Mouse (Mus musculus) layer of hippocampus, adult 9-11 months (tissue): ENCODE measurements around the gene Zfand6.

Experiments used
- DNase-seq: peaks from one replicate; pipeline ENCODE4 v3.0.0; 2022

Gene Zfand6

DNA sequence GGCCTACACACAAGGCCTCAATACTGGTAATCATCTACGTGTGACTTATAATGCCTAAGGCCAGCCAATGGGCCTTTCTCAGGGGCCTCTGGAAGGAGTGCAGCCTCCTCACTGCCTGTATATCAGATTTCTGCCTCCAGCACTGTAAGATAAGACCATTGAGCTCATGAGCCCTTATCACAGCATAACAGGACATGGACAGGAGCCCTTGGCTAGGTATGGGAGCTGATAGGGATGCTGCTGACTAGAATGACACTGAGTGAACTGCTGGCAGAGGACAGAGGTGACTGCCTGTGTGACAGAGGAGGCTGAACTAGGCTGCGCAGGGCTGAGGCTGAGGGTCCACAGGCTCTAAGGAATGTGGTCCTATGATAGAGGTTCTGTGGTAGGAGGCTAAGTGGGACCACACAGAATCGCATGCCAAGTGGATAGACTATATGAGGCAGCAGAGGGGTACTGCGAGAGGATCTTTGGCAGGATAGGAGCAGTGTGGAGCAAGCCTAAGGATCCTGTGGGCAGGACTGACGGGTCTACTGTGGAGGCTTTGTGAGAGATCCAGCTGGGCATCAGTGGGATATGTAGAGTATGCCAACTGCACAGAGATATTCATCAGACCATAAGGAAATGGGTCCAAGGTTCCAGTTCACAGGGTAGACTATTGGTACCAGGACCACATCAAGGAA lies 102.5 kb downstream of the Zfand6 start:
- DNase-seq, result no peak

DNA sequence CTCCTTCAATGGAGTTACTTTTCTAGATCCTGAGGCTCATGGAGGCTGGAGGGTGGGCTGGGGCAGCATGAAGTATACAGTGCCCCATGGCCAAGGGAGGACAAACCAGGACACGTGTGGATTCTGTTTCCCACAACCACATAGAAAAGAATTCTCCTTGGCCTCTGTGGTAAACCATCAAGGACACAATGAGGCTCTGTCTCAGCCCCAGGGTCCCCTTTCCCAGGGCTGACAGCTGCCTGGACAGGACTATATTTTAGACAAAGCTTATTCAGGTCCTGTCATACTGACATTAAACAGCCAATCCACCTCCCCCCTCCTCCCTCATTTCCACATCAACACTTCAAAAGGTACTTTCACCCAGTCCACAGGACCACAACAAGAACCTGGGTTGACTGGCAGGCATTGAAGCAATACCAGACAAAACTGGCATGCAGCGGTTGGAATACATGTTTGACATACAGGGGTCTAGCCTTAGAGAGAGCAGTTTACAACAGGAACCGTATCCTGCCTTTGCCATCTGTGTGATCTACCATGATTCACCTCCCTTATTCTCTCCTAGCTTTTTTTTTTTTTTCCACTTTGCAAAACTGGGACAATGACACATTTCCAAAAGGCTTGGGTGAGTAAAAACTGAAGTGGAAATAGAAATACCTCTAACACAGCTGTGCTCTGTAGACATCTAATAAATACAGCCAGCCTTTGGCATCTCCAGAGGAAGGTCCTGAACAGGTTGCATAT lies 103.2 kb downstream of the Zfand6 start:
- no peak for DNase-seq

DNA sequence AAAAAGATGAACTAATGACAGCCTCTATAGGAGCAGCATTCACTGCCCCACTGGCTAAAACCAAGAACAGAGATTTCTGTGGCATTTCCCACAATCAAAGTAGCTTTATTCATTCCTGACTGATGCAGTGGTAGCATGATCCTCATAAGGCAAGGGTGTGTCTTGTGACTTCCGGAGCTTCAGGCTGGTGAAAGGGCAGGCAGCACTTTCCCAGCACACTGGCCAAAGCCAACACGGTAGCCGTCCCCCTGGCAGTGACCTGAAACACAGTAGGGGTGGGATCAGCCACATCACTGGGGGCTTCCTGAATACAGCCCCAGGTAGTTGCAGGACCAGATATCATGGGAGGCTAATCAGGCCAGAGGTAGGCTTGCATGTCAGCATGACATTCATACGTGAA lies 104.7 kb downstream of the Zfand6 start:
- DNase-seq, result no peak

DNA sequence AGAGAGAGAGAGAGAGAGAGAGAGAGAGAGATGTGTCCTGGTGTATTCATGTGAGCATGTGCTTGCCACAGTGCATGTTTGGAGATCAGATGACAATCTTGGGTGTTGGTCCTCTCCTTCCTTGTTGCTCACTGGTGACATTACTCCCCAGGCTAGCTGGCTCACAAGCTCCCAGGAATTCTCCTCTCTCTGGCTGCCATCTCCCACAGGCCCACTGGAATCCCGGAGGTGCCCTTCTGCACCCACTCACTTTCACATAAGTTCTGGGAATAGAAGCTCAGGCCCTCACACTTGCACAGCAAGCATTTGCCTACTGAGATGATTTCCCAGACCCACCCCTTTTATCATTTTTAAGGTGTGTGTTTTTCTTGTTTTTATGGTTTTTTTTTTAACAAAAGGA lies 110.0 kb downstream of the Zfand6 start:
- no peak for DNase-seq

DNA sequence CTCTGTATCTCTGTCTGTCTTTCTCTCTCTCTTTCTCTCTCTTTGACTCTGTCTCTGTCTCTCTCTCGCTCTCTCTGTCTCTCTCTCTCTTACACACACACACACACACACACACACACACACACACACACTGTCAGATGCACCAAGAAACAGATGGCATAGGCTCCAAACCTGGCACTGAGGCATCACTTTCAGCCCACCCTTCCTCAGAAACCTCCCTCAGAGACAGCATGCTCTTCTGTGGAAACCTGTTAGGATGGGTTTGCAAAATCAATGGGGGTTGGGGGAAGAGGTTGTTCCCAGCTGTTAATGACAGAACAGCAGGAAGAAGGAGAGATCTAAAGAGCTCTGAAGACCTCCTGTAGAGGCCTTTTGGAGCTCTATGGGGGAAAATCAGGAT lies 110.9 kb downstream of the Zfand6 start:
- DNase-seq, result peak; percentile 72

DNA sequence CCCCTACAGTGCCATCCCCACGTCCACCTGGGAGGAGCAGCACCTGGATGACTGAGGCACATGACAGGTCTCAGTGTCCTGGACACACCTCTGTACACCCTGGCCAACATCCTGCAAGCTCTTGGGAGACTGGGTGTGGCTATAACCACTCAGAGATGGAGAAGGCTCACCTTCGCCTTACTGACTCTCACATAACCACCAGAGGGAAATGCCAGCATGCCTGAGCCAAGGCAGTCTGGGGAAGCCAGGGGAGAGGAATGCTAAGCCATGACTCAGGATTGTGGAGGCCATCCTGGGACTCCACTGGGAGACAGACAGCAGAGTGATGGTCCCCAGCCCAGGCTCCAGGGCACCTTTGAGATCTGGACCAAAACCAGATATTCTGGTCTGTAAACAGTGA lies 112.7 kb downstream of the Zfand6 start:
- no peak for DNase-seq

DNA sequence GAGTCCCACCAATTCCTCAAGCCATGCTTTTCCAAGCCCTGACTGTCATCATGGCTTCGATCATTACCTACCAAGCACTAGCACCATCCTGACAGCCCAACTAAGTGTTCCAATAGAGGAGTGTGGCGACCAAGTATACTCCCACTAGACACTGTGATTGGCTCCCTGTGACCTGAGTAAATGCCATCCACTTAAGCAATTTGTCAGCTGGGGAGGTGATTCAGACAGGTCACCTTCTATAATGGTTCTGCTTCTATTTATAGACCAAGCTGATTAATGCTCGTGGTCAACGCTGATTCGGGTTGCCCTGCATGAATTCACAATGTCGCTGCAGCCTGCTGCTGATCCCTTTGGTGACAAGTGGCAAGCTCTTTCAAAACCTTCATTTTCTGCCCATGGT lies 123.6 kb downstream of the Zfand6 start:
- no peak for DNase-seq

DNA sequence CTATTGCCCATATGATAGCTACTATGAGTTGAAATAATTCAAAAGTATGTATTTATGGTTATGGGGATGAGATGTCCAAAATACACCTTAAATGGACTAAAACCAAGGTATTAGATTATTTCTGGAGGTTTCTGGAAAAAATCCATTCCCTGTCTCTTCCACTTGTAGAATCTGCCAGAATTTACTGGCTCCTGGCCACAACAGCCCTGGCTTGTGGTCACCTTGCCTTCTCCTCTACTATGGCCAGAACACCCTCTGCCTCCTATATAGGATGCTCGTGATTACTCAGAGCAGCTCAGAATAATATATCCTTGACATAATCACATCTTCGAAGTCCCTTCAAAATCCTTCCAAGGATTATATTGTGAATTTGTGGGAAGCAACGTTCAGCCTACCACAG lies 125.5 kb downstream of the Zfand6 start:
- no peak for DNase-seq
